Mouse (Mus musculus): ENCODE measurements around the gene Rhbdf1.

Gene Rhbdf1

DNA sequence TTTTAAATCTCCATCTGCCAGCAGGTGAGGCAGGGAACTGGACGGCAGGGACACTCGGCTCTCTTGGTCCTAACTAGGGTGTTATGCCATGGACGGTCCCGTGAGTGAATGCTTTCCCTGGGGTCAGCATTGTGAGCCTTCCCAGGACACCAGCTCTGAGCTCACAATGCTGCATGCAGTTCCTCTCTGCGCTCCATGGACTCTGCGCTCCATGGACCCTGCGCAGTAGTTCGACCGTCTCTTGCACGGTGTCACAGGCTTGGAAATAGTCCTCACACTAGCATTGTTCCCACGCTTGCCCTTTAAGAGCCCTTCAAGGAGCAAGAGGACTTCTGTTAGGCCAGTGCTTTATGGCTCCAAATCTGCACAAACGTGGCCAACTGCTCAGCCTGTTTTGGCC, 33.2 kb downstream of the Rhbdf1 start:
- no peak for DNase-seq

DNA sequence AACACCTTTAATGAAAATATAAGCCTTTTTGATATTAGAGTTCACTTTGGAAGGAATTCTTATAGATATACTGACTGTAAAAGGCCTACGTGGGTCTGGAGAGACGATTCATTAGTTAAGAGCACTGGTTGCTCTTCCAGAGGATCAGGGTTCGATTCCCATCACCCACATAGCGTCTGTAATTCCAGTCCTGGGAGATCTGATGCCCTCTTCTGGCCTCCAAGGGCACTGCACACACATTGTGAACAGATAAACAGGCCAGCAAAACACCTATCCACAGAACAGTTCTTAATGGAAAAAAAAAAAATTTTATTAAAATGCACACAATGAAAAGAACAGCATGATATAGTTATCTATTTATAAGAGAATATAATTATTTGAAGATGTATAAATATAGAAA, 34.8 kb downstream of the Rhbdf1 start:
- DNase-seq, result no peak

DNA sequence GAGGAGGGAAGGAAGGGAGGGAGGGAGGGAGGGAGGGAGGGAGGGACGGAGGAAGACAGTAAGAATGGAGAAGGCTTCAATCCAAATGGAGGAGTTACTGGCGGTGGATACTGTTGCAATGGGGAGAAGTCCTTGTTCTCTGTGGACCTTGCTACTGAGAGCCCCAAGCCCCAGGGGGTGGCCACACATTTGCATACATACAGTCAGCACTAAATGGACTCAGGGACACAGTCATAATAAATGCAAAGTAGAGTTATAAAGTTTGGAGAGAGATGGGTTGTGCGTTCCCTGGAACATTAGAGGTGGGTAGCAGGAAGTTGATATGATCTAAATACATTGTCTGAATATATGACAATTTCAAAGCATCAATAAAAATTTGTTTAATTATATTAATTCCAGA, 36.1 kb downstream of the Rhbdf1 start:
- DNase-seq, result no peak

DNA sequence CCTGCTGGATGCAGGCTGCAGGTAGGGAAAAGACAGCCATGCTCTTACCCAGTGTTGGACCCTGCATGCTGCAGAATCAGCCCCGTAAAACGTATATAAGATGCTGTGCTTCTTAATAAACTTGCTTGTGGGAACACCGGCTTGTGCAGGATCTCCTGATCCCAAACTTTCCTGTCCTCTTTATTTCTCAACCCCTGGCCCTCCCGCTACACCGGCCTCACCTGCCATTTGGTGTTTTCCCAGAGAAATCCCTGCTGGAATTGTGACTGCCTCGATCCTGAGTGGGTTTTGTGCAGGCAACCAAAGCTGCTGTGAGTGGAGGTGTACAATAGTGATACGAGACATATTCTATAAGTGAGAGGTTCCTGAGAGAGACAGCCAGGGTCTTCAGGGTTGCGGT, 37.6 kb downstream of the Rhbdf1 start:
- no peak for DNase-seq

DNA sequence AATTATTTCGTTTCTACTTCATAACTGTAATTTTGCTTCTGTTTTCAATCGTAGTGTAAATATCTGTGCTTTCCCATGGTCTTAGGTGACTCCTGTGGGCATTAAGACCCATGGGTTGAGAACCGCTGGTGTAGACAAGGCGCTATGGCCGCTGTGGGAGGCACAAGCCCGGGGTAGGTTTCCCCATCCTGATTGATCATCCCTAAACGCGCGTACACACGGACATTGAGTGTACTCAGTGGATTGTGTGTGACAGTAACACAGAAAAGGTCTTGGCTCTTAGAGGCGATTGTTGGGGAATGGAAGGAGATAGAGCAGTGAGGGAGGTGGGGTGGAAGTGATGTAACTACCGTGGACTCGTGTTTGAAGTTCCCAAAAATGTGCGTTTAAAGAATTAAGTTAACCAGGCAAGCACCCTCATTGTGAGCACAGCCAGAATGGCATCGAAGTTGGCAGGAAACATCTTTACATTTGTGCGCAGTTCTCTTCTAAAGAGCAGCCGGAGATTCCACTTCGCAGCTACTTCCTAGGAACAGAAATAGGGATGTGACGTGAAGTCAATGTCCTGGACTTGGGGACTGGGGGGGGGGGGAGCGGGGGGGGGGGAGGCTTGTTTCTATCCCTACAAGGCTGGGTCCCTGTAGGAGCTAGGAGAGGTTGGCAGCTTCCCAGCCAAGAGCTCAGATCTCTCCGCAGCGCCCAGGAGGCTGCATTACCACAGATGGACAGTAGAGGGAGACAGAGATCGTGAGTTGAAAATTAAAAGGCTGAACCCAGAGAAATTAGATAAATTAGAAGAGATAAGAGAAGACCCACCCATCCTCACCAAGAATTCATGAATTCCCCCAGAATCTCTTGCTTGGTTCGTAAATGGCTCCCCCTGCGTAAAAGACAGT, 39.9 kb downstream of the Rhbdf1 start:
- peak; percentile 69 for DNase-seq

DNA sequence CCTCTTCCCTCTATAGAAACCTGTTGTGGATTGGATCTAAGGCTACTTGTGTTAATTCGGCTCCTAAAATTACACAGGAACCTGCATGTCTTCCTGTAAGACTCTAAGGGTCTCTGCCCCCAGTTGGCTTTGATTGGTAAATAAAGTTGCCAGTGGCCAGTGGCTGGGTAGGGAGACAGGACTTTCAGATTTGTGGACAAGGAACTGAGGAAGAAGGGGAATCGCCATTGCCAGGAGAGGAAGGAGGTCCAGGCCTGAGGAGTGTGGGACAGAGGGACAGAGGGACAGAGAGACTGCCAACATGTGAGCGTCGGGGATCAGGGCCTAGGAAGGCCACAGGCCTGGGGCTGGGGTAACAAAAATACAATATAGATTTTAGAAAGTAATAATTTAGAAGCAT, 40.9 kb downstream of the Rhbdf1 start:
- DNase-seq, result no peak

DNA sequence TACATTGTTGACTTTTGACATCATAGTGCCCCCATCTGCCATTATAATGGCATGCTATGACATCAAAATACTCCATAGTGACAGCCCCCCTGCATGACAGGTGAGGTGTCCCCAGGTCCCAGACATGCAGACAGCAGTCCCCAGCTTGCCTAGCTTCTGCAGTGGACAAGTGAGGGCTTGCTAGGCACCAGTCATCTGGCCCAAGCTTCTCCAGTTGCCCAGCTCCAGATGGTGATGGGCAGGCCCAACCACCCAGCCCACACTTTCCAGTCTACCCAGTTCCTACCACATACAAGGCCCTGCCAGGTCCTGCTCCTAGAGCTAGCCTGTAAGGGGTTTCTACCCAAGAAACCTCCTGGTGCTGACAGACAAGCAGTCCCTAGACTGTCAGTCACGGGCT, 43.6 kb downstream of the Rhbdf1 start:
- DNase-seq, result no peak

DNA sequence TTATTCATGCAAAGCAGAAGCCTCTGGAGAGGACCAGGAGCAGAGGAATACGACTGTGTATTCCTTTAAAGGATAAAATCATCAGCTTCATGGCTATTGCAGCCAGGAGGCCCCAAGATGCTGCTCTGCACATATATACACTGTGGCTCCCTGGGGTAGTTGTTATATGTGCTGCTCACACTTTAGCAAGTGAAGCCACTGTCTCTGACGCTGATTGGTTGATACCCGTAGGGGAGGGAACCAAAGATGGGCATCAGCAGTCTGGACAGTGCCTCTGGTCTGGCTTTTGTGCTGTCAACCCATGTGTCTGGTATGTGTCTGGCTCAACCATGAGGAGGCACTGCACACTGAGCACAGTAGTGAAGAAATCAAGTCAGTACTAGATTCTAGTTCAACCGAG, 55.4 kb downstream of the Rhbdf1 start:
- DNase-seq, result no peak

DNA sequence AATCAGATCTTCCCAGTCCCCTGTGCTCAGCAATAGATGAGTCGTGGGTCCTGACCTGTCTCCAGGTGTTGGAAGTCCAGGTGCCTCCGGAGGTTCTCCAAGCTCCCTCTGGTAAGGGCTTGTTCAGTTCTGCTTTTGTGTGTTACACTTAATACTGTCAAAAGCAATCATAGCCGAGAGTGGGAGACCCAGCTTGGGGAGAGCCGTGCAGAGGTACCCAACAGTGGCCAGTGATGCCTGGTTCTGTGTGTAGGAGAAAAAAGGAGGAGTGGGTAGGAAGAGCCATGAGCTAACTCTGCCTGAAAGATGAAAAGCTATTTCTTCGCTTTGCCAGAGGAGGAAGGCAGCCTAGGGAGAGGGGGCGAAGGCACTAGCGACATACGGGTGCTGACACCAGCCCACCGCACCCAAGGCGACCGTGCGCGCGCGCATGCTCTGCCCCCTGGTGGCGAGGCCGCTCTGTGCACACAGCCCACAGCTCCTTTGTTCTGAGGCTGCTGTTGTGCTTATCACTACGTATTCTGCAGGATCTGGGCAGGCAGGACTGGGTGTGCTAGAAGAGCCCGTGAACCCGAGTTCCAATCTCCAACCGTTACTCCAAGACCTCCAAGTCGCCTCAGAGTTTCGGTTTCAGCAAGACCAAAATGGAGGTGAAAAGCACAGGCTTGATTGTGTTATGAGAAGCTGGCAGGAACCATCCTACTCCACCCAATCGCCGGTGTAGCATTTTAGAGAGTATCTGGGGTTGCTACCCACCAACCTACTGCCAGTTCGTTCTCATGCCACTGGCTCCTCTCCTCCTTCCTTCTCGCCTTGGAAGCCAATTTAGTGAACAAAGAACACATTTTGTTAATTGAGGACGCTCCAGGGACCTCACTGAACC, 59.9 kb downstream of the Rhbdf1 start:
- DNase-seq, result peak; percentile 88

DNA sequence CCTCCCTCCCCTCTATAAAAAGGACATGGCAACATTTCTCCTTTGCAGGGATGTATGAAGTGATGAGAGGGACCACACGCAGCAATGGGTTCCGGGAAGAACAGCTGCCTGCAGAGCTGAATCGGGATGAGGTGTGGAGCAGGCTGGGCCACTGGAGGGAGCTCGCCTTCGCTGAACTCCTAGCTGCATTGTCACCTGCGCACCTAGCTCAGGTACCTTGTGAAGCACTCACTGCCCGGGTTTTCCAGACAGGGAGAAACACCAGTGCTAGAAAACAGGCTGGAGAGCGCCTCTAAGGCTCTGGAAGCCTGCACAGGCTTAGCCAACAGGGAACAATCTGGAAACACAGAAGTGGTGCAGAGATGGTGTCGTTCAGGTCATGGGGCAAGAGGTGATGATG, 60.6 kb downstream of the Rhbdf1 start:
- DNase-seq, result peak; percentile 56

DNA sequence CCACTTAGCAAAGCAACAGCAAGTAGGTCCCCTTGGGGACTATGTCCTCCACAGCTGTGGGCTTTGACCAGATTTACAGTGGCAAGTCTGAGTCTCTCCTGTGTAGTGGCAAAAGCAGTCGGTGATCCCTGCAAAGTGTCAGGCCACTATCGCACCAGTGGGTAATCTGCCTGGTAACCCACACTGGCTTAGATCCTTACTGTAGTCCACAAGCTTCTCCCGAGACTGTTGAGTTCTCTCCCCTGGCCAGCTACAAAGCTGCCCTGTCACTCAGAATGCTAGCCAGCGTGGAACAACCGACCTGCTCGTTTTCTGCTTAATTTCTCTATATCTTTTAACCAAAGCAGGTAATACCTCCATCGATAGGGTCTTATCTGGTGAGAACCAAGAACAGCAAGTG, 61.8 kb downstream of the Rhbdf1 start:
- DNase-seq, result no peak

Measured in embryo, embryonic 11 days (tissue).